Mouse (Mus musculus) E14TG2a.4 (cell line): Measurements from ENCODE around the gene Plce1.

Source experiments
- H3K27me3 ChIP-seq: 2 replicates; pipeline ENCODE4 v1.6.1; 2014; ENCODE audit warnings: low read length, control low read depth; ENCODE audit not compliant: insufficient read depth
- H3K36me3 ChIP-seq: 2 replicates; pipeline ENCODE4 v1.6.1; 2014; ENCODE audit warnings: low read length, control low read depth; ENCODE audit not compliant: insufficient read depth
- H3K4me1 ChIP-seq: replicated peaks from 2 replicates; pipeline ENCODE4 v1.6.1; 2014; ENCODE audit warnings: low read depth, low read length, control low read depth
- H3K4me3 ChIP-seq: replicated peaks from 2 replicates; pipeline ENCODE4 v1.5.1; 2014; ENCODE audit warnings: mild to moderate bottlenecking, low read length
- H3K9me3 ChIP-seq: 2 replicates; pipeline ENCODE4 v1.6.1; 2014; ENCODE audit warnings: low read length, control low read depth
- CTCF ChIP-seq: conservative IDR thresholded peaks from 2 replicates; pipeline ENCODE4 v1.5.1; 2014; ENCODE audit warnings: low read length
- NANOG ChIP-seq: IDR thresholded peaks from 2 replicates; pipeline ENCODE4 v1.6.1; 2014; ENCODE audit warnings: borderline replicate concordance, low read length, mixed read lengths
- POU5F1 ChIP-seq: IDR thresholded peaks from 2 replicates; pipeline ENCODE4 v1.6.1; 2014; ENCODE audit warnings: low read length, borderline replicate concordance

The Plce1 gene

GRCm38 (mm10) chr19:38582861-38583260 is 102.0 kb downstream of the Plce1 start:
- Histone ChIP-seq H3K27me3 (no peaks in the 10 kb centered on the region), H3K4me1 (no peaks in the 10 kb centered on the region), H3K36me3 (no peaks in the 10 kb centered on the region), H3K9me3 (no peaks in the 10 kb centered on the region), H3K4me3 (no peak overlapping the region)
- TF ChIP-seq CTCF: no peak
- no peak for TF ChIP-seq POU5F1
- TF ChIP-seq NANOG: no peak

GRCm38 (mm10) chr19:38587559-38587958 is 106.7 kb downstream of the Plce1 start:
- no peaks in the 10 kb centered on the region for H3K27me3 ChIP-seq
- TF ChIP-seq CTCF (no peak), NANOG (no peak), POU5F1 (no peak)
- no peak overlapping the region for H3K4me3 ChIP-seq
- no peaks in the 10 kb centered on the region for H3K4me1 ChIP-seq
- H3K36me3 ChIP-seq: no peaks in the 10 kb centered on the region
- no peaks in the 10 kb centered on the region for H3K9me3 ChIP-seq

GRCm38 (mm10) chr19:38589466-38589865 is 108.6 kb downstream of the Plce1 start:
- Histone ChIP-seq H3K4me1 (no peaks in the 10 kb centered on the region), H3K36me3 (no peaks in the 10 kb centered on the region), H3K9me3 (no peaks in the 10 kb centered on the region), H3K4me3 (no peak overlapping the region), H3K27me3 (no peaks in the 10 kb centered on the region)
- TF ChIP-seq CTCF (no peak), POU5F1 (no peak), NANOG (no peak)

- H3K9me3 ChIP-seq: no peaks in the 10 kb centered on the region
- no peaks in the 10 kb centered on the region for H3K4me1 ChIP-seq
- no peaks in the 10 kb centered on the region for H3K27me3 ChIP-seq
- no peaks in the 10 kb centered on the region for H3K36me3 ChIP-seq
- no peak overlapping the region for H3K4me3 ChIP-seq
- TF ChIP-seq NANOG (no peak), CTCF (no peak), POU5F1 (no peak)
Observed at GRCm38 (mm10) chr19:38589941-38590340, 109.0 kb downstream of the Plce1 start.

- Histone ChIP-seq H3K27me3 (no peaks in the 10 kb centered on the region), H3K9me3 (no peaks in the 10 kb centered on the region), H3K4me1 (no peaks in the 10 kb centered on the region), H3K36me3 (no peaks in the 10 kb centered on the region), H3K4me3 (no peak overlapping the region)
- TF ChIP-seq NANOG (no peak), POU5F1 (no peak), CTCF (no peak)
Observed at GRCm38 (mm10) chr19:38592566-38593224, 111.8 kb downstream of the Plce1 start.

- Histone ChIP-seq H3K9me3 (no peaks in the 10 kb centered on the region), H3K36me3 (no peaks in the 10 kb centered on the region), H3K4me3 (no peak overlapping the region), H3K4me1 (no peaks in the 10 kb centered on the region), H3K27me3 (no peaks in the 10 kb centered on the region)
- TF ChIP-seq POU5F1 (no peak), CTCF (no peak), NANOG (no peak)
Observed at GRCm38 (mm10) chr19:38593225-38593897, 112.5 kb downstream of the Plce1 start.

- no peak overlapping the region for H3K4me3 ChIP-seq
- TF ChIP-seq CTCF: no peak
- no peak for TF ChIP-seq POU5F1
- no peak for TF ChIP-seq NANOG
- no peaks in the 10 kb centered on the region for H3K27me3 ChIP-seq
- no peaks in the 10 kb centered on the region for H3K36me3 ChIP-seq
- no peaks in the 10 kb centered on the region for H3K9me3 ChIP-seq
- no peaks in the 10 kb centered on the region for H3K4me1 ChIP-seq
Observed at GRCm38 (mm10) chr19:38596096-38596495, 115.2 kb downstream of the Plce1 start.

GRCm38 (mm10) chr19:38597392-38597791 is 116.5 kb downstream of the Plce1 start:
- Histone ChIP-seq H3K4me3 (no peak overlapping the region), H3K9me3 (no peaks in the 10 kb centered on the region), H3K27me3 (no peaks in the 10 kb centered on the region), H3K36me3 (no peaks in the 10 kb centered on the region), H3K4me1 (no peaks in the 10 kb centered on the region)
- no peak for TF ChIP-seq CTCF
- TF ChIP-seq POU5F1: no peak
- no peak for TF ChIP-seq NANOG
